Mouse (Mus musculus): ENCODE results near the gene Zic5. TPM values are rescaled to one million over a fixed set of nuclear protein-coding genes. Genes with fewer than 3 reads are reported as not detected.
"Not testable (repeated sequence)": the region's sequence is repeated elsewhere in the genome, so short reads cannot be mapped to it uniquely, and the experiment has no call there.

Zic5 gene
- polyA plus RNA-seq, 1 experiment from 2014 or later, result 13.0 TPM

GRCm38 (mm10) chr14:122459776-122460175, 5.7 kb downstream of the Zic5 start:
- H3K4me2 ChIP-seq, result peak overlapping the region; percentile 33
- peaks cover 14% of the 10 kb centered on the region for H3K4me1 ChIP-seq
- peaks cover 43% of the 10 kb centered on the region for H3K27me3 ChIP-seq (replicated peaks)
- H3K36me3 ChIP-seq (replicated peaks), result no peaks in the 10 kb centered on the region
- 83% methylated on average over 1 of the region's 1 CpGs for WGBS
- no peak overlapping the region for H3K9ac ChIP-seq
- no peak overlapping the region for H3K27ac ChIP-seq
- ATAC-seq (replicated peaks), result no peak
- peak overlapping the region; percentile 12; the same call in 1 of the 2 replicates for H3K4me3 ChIP-seq
- H3K9me3 ChIP-seq, result no peaks in the 10 kb centered on the region

GRCm38 (mm10) chr14:122459332-122459731, 6.1 kb downstream of the Zic5 start:
- Histone ChIP-seq H3K4me2 (peak overlapping the region; percentile 33; the same call in 1 of the 2 replicates), H3K27me3 (replicated peaks) (peaks cover 43% of the 10 kb centered on the region)
- not testable (repeated sequence) for H3K36me3 ChIP-seq (replicated peaks); ATAC-seq (replicated peaks); H3K27ac ChIP-seq; H3K4me3 ChIP-seq; H3K9me3 ChIP-seq; H3K4me1 ChIP-seq; H3K9ac ChIP-seq
- WGBS, result 71% methylated on average over 12 of the region's 12 CpGs

GRCm38 (mm10) chr14:122455562-122455958, 9.9 kb downstream of the Zic5 start:
- no peak overlapping the region for H3K4me3 ChIP-seq
- no peaks in the 10 kb centered on the region for H3K9me3 ChIP-seq
- peaks cover 47% of the 10 kb centered on the region for H3K27me3 ChIP-seq (replicated peaks)
- H3K36me3 ChIP-seq (replicated peaks), result no peaks in the 10 kb centered on the region
- 14% methylated on average over 4 of the region's 4 CpGs for WGBS
- H3K4me1 ChIP-seq, result peaks cover 25% of the 10 kb centered on the region
- ATAC-seq (replicated peaks), result no peak
- no peak overlapping the region for H3K9ac ChIP-seq
- no peak overlapping the region for H3K4me2 ChIP-seq
- H3K27ac ChIP-seq, result no peak overlapping the region

GRCm38 (mm10) chr14:122454901-122455561, 10.4 kb downstream of the Zic5 start:
- Histone ChIP-seq H3K4me1 (peaks cover 30% of the 10 kb centered on the region), H3K36me3 (replicated peaks) (no peaks in the 10 kb centered on the region), H3K9ac (no peak overlapping the region), H3K27me3 (replicated peaks) (peaks cover 47% of the 10 kb centered on the region), H3K4me3 (no peak overlapping the region), H3K4me2 (no peak overlapping the region), H3K9me3 (no peaks in the 10 kb centered on the region), H3K27ac (0 out of 2 replicates have a peak overlapping the region, but pooled peaks have one; percentile 70)
- WGBS, result 22% methylated on average over 10 of the region's 10 CpGs
- no peak for ATAC-seq (replicated peaks)

GRCm38 (mm10) chr14:122453996-122454738, 11.3 kb downstream of the Zic5 start:
- Histone ChIP-seq H3K9ac (no peak overlapping the region), H3K4me3 (no peak overlapping the region), H3K4me2 (peak overlapping the region; percentile 40), H3K4me1 (peaks cover 30% of the 10 kb centered on the region), H3K9me3 (no peaks in the 10 kb centered on the region), H3K27ac (peak overlapping the region; percentile 70), H3K27me3 (replicated peaks) (peaks cover 51% of the 10 kb centered on the region), H3K36me3 (replicated peaks) (no peaks in the 10 kb centered on the region)
- 7% methylated on average over 12 of the region's 12 CpGs for WGBS
- peak; percentile 48; the same call in 1 of the 2 replicates for ATAC-seq (replicated peaks)

GRCm38 (mm10) chr14:122453388-122453995, 12.0 kb downstream of the Zic5 start:
- under 1% methylated on average over 32 of the region's 32 CpGs for WGBS
- no peaks in the 10 kb centered on the region for H3K9me3 ChIP-seq
- peaks cover 30% of the 10 kb centered on the region for H3K4me1 ChIP-seq
- H3K4me2 ChIP-seq, result peak overlapping the region; percentile 40
- ATAC-seq (replicated peaks), result peak; percentile 59
- no peak overlapping the region for H3K9ac ChIP-seq
- H3K36me3 ChIP-seq (replicated peaks), result no peaks in the 10 kb centered on the region
- peak overlapping the region; percentile 70 for H3K27ac ChIP-seq
- 0 out of 2 replicates have a peak overlapping the region, but pooled peaks have one; percentile 14 for H3K4me3 ChIP-seq
- peaks cover 56% of the 10 kb centered on the region for H3K27me3 ChIP-seq (replicated peaks)

GRCm38 (mm10) chr14:122452701-122453387, 12.6 kb downstream of the Zic5 start:
- peaks cover 61% of the 10 kb centered on the region for H3K27me3 ChIP-seq (replicated peaks)

GRCm38 (mm10) chr14:122451551-122452145, 13.8 kb downstream of the Zic5 start:
- peaks cover 70% of the 10 kb centered on the region for H3K27me3 ChIP-seq (replicated peaks)
- no peak overlapping the region for H3K9ac ChIP-seq
- peak overlapping the region; percentile 63; the same call in 1 of the 2 replicates for H3K27ac ChIP-seq
- no peaks in the 10 kb centered on the region for H3K36me3 ChIP-seq (replicated peaks)
- no peak overlapping the region for H3K4me3 ChIP-seq
- H3K4me1 ChIP-seq, result peaks cover 30% of the 10 kb centered on the region
- H3K9me3 ChIP-seq, result no peaks in the 10 kb centered on the region
- no peak for ATAC-seq (replicated peaks)
- WGBS, result 50% methylated on average over 5 of the region's 5 CpGs
- H3K4me2 ChIP-seq, result no peak overlapping the region

More at GRCm38 (mm10) chr14:122452701-122453387, 12.6 kb downstream of the Zic5 start:
- H3K4me3 ChIP-seq, result no peak overlapping the region
- peak overlapping the region; percentile 70 for H3K27ac ChIP-seq
- H3K4me1 ChIP-seq, result peaks cover 30% of the 10 kb centered on the region
- no peaks in the 10 kb centered on the region for H3K9me3 ChIP-seq
- peak overlapping the region; percentile 40; the same call in 1 of the 2 replicates for H3K4me2 ChIP-seq
- no peaks in the 10 kb centered on the region for H3K36me3 ChIP-seq (replicated peaks)
- WGBS, result 5% methylated on average over 13 of the region's 13 CpGs
- no peak overlapping the region for H3K9ac ChIP-seq
- ATAC-seq (replicated peaks), result no peak; the same call in 1 of the 2 replicates

GRCm38 (mm10) chr14:122450496-122451382, 14.7 kb downstream of the Zic5 start, which contains the start of gene Gm5089:
Gm5089 (minus strand) TSS chr14:122451115.
- H3K27ac ChIP-seq, result peak within 1 kb of the TSS; percentile 63
- peak within 1 kb of the TSS; percentile 57 for H3K4me2 ChIP-seq
- H3K4me1 ChIP-seq, result peaks cover 30% of the 10 kb centered on the region
- H3K9me3 ChIP-seq, result no peaks in the 10 kb centered on the region
- H3K9ac ChIP-seq, result peak within 1 kb of the TSS; percentile 3; the same call in 1 of the 2 replicates
- under 1% methylated on average over 59 of the region's 59 CpGs for WGBS
- H3K4me3 ChIP-seq, result peak within 1 kb of the TSS; percentile 35
- peaks cover 69% of the 10 kb centered on the region for H3K27me3 ChIP-seq (replicated peaks)
- H3K36me3 ChIP-seq (replicated peaks), result no peaks in the 10 kb centered on the region
- ATAC-seq (replicated peaks), result peak; percentile 35; the same call in 1 of the 2 replicates

- Histone ChIP-seq H3K27me3 (replicated peaks) (peaks cover 65% of the 10 kb centered on the region), H3K9ac (0 out of 2 replicates have a peak overlapping the region, but pooled peaks have one; percentile 3), H3K4me2 (peak overlapping the region; percentile 57), H3K4me1 (peaks cover 30% of the 10 kb centered on the region), H3K27ac (peak overlapping the region; percentile 63), H3K36me3 (replicated peaks) (no peaks in the 10 kb centered on the region), H3K4me3 (peak overlapping the region; percentile 35), H3K9me3 (no peaks in the 10 kb centered on the region)
- 0 out of 2 replicates have a peak, but pooled peaks have one; percentile 10 for ATAC-seq (replicated peaks)
- 2% methylated on average over 29 of the region's 29 CpGs for WGBS
These were observed 15.6 kb downstream of the Zic5 start for GRCm38 (mm10) chr14:122449601-122450495.
